Mouse (Mus musculus): ENCODE results near the gene Rab6b.

DNA sequence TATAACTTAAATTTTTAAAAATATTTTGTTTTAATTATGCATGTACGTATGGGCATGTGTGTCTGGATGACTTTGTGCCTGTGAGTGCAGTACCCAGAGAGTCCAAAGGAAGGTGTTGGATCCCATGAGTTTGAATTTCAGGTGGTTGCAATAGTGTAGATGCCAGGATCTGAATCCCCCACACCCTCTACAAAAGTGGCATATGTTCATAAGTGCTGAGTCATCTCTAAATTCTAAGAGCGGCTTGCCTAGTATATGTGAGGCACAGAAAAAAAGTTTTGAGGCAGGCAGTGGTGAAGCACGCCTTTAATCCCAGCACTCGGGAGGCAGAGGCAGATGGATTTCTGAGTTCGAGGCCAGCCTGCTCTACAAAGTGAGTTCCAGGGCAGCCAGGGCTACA lies 94.2 kb downstream of the Rab6b start:
- TF ChIP-seq CTCF (IDR thresholded peaks at IDR 0.05; ENCODE audit: low read depth, low read length) (no peak), POLR2A (IDR thresholded peaks at IDR 0.05; ENCODE audit: borderline replicate concordance, low read depth, low read length) (no peak)
